ENCODE assay signal across 8 mouse cellular contexts in genomic region chr17:86753931-86754805, GRCm38 (mm10). TPM values are rescaled to one million over a fixed set of nuclear protein-coding genes. Genes with fewer than 3 reads are reported as not detected.
DNase-seq lines count a peak whose midpoint lies in the region; ATAC-seq and TF ChIP-seq lines count a peak whose summit lies in the region.

No protein-coding gene starts in this region.

- no peak for TF ChIP-seq POLR2A in ES-Bruce4 (IDR thresholded peaks at IDR 0.05; ENCODE audit: insufficient read depth, low read length)

- no peaks in the 10 kb centered on the region for H3K36me3 ChIP-seq in ES-Bruce4 (ENCODE audit: control insufficient read depth, insufficient read depth, low read length, poor library complexity, severe bottlenecking)
- H3K36me3 ChIP-seq in liver, embryonic 15.5 days (replicated peaks) = no peaks in the 10 kb centered on the region

- H3K9me3 ChIP-seq in ES-Bruce4 (replicated peaks; ENCODE audit: control insufficient read depth, insufficient read depth, low read length, poor library complexity, severe bottlenecking) = no peaks in the 10 kb centered on the region
- H3K9me3 ChIP-seq in liver, embryonic 15.5 days (replicated peaks) = no peaks in the 10 kb centered on the region

- peak overlapping the region; percentile 66 for H3K4me2 ChIP-seq in liver, embryonic 15.5 days

- H3K9ac ChIP-seq in ES-Bruce4 (ENCODE audit: low read depth, poor library complexity, severe bottlenecking) = peak overlapping the region; percentile 67
- H3K9ac ChIP-seq in liver, embryonic 15.5 days = peak overlapping the region; percentile 25; the same call in 1 of the 2 replicates

- H3K27me3 ChIP-seq in ES-Bruce4 (ENCODE audit: control insufficient read depth, insufficient read depth, low read length, poor library complexity, severe bottlenecking) = no peaks in the 10 kb centered on the region
- H3K27me3 ChIP-seq in liver, embryonic 15.5 days = peaks cover 74% of the 10 kb centered on the region

- TF ChIP-seq CTCF in ES-Bruce4 (IDR thresholded peaks at IDR 0.05; ENCODE audit: low read depth, low read length) = no peak

- peak; percentile 87 for DNase-seq in adrenal gland, postnatal 14 days
- DNase-seq in gastrocnemius, postnatal 25 days = peak; percentile 78
- DNase-seq in neural tube, embryonic 10.5 days (ENCODE audit: extremely low spot score, low spot score) = peak; percentile 65
- DNase-seq in thymus, postnatal 0 days (ENCODE audit: low spot score) = peak; percentile 50
- DNase-seq in layer of hippocampus, adult 9-10 months (ENCODE audit: low spot score) = no peak

- peaks cover 7% of the 10 kb centered on the region for H3K4me1 ChIP-seq in ES-Bruce4 (ENCODE audit: control insufficient read depth, insufficient read depth, low read length)
- peaks cover 24% of the 10 kb centered on the region for H3K4me1 ChIP-seq in liver, embryonic 15.5 days (replicated peaks)

- under 1% methylated on average over 55 of the region's 55 CpGs for WGBS in liver, embryonic 15.5 days (ENCODE audit: insufficient replicate concordance)

- ATAC-seq in inflammation-experienced regulatory T-cells, adult 6 months = peak; percentile 54
- peak; percentile 62 for ATAC-seq in liver, embryonic 15.5 days (ENCODE audit: insufficient read depth)

- H3K27ac ChIP-seq in ES-Bruce4 (ENCODE audit: insufficient read depth, low read length) = no peak overlapping the region
- 0 out of 2 replicates have a peak overlapping the region, but pooled peaks have one; percentile 41 for H3K27ac ChIP-seq in liver, embryonic 15.5 days (replicated peaks)

- peak overlapping the region; percentile 84 for H3K4me3 ChIP-seq in ES-Bruce4 (ENCODE audit: low read depth, low read length)
- H3K4me3 ChIP-seq in liver, embryonic 15.5 days (replicated peaks) = peak overlapping the region; percentile 54

- 0 out of 2 replicates have a peak, but pooled peaks have one; percentile 3 for TF ChIP-seq EP300 in ES-Bruce4 (IDR thresholded peaks at IDR 0.05; ENCODE audit: insufficient read depth, low read depth, low read length)

RNA-seq across cellular contexts. Expression of gene Epas1, which starts 0.7 kb away (rescaled TPM):
- 5.9 and 7.0 TPM in 2 replicates for polyA plus RNA-seq in ES-Bruce4 (2011; ENCODE audit: insufficient read depth, insufficient read length, low read depth, missing spikeins)
- total RNA-seq in adrenal gland, postnatal 14 days (2021) = 226 TPM in 2 replicates
- 100 to 1,000 TPM in 1 of 2 experiments, 10 to 100 TPM in 1; 91.3 to 110 TPM for total RNA-seq in gastrocnemius, postnatal 25 days (2021)
- 1 to 10 TPM; 2.8 to 5.3 (median 3.6) TPM for polyA plus RNA-seq in inflammation-experienced regulatory T-cells, adult 6 months (2017; shearing (Covaris generic))
- 2.6 and 2.8 TPM in 2 replicates for polyA plus RNA-seq in liver, embryonic 15.5 days (2015; fragmentation: Nextera tagmentation; extraction: Ambion mirVana)
- polyA plus RNA-seq in thymus, postnatal 0 days (2015; fragmentation: Nextera tagmentation; extraction: Ambion mirVana) = 1.6 and 2.4 TPM in 2 replicates
